Mouse (Mus musculus) embryonic facial prominence, embryonic 14.5 days (tissue): ENCODE results near the gene Galm. TPM values are rescaled to one million over a fixed set of nuclear protein-coding genes. Genes with fewer than 3 reads are reported as not detected.

Source experiments
- ATAC-seq: fragments of 200-750 bp; cut with Nextera tagmentation; 2 replicates; pipeline ENCODE4 v1.8.0; 2017; ENCODE audit warnings: low read depth, moderate number of reproducible peaks, moderate TSS enrichment
- DNase-seq: peaks from one replicate; pipeline ENCODE4 v3.0.0-alpha.2; 2015; ENCODE audit warnings: low spot score
- H3K27ac ChIP-seq: fragments of 300-500 bp; sonication (generic); replicated peaks from 2 replicates; pipeline ENCODE4 v1.5.1; 2014; ENCODE audit warnings: low read depth, mild to moderate bottlenecking, low read length, moderate library complexity
- H3K27me3 ChIP-seq: fragments of 300-500 bp; sonication (generic); replicated peaks from 2 replicates; pipeline ENCODE4 v1.6.1; 2014; ENCODE audit warnings: low read length; ENCODE audit not compliant: control insufficient read depth, insufficient read depth
- H3K36me3 ChIP-seq: fragments of 300-500 bp; sonication (generic); 2 replicates; pipeline ENCODE4 v1.6.1; 2014; ENCODE audit warnings: low read length, mixed read lengths; ENCODE audit not compliant: control insufficient read depth, insufficient read depth
- H3K4me1 ChIP-seq: fragments of 300-500 bp; sonication (generic); 2 replicates; pipeline ENCODE4 v1.6.1; 2014; ENCODE audit warnings: antibody characterized with exemption, low read length; ENCODE audit not compliant: control insufficient read depth, insufficient read depth
- H3K4me2 ChIP-seq: fragments of 300-500 bp; sonication (generic); 2 replicates; pipeline ENCODE4 v1.6.1; 2014; ENCODE audit warnings: low read depth, mild to moderate bottlenecking, low read length, moderate library complexity, mixed read lengths
- H3K4me3 ChIP-seq: fragments of 300-500 bp; sonication (generic); 2 replicates; pipeline ENCODE4 v1.5.1; 2014; ENCODE audit warnings: low read depth, mild to moderate bottlenecking, low read length
- H3K9ac ChIP-seq: fragments of 300-500 bp; sonication (generic); 2 replicates; pipeline ENCODE4 v1.6.1; 2014; ENCODE audit warnings: low read depth, mild to moderate bottlenecking, low read length, moderate library complexity, mixed read lengths
- H3K9me3 ChIP-seq: fragments of 300-500 bp; sonication (generic); 2 replicates; pipeline ENCODE4 v1.6.1; 2016; ENCODE audit warnings: low read length; ENCODE audit not compliant: control insufficient read depth
- WGBS: fragments of 180-500 bp; shearing (Covaris S2); extraction: QIAGEN DNeasy Blood & Tissue Kit; methylation state at CpG from one replicate; pipeline ENCODE4 v1.1.7; 2014; 5-methylcytosine and 5-hydroxymethylcytosine counted together
- polyA plus RNA-seq: library from polyadenylated mRNA; unstranded; fragments of >200 nt; fragmentation: Nextera tagmentation; extraction: Ambion mirVana; gene quantifications from 2 replicates; pipeline ENCODE4 v1.2.1, GENCODE M21; 2014

Galm gene
- polyA plus RNA-seq, 1 experiment from 2014 or later = 25.8 TPM

GRCm38 (mm10) chr17:80148995-80149388 lies 21.7 kb downstream of the Galm start:
- 89% methylated on average over 6 of the region's 6 CpGs for WGBS

GRCm38 (mm10) chr17:80151353-80151752 lies 24.1 kb downstream of the Galm start:
- Histone ChIP-seq H3K9me3 (no peaks in the 10 kb centered on the region), H3K27me3 (no peaks in the 10 kb centered on the region), H3K4me1 (no peaks in the 10 kb centered on the region), H3K4me3 (no peak overlapping the region), H3K4me2 (no peak overlapping the region), H3K27ac (no peak overlapping the region), H3K9ac (no peak overlapping the region), H3K36me3 (no peaks in the 10 kb centered on the region)
- peak; percentile 72 for DNase-seq
- WGBS = 25% methylated on average over 5 of the region's 5 CpGs
- ATAC-seq = peak; percentile 94

More at GRCm38 (mm10) chr17:80148995-80149388, 21.7 kb downstream of the Galm start:
- Histone ChIP-seq H3K4me2 (no peak overlapping the region), H3K27ac (no peak overlapping the region), H3K9me3 (no peaks in the 10 kb centered on the region), H3K9ac (no peak overlapping the region), H3K27me3 (no peaks in the 10 kb centered on the region), H3K36me3 (no peaks in the 10 kb centered on the region), H3K4me1 (no peaks in the 10 kb centered on the region), H3K4me3 (no peak overlapping the region)
- DNase-seq (no peak), ATAC-seq (no peak)

- Histone ChIP-seq H3K36me3 (no peaks in the 10 kb centered on the region), H3K9me3 (no peaks in the 10 kb centered on the region), H3K4me1 (no peaks in the 10 kb centered on the region), H3K27ac (no peak overlapping the region), H3K27me3 (no peaks in the 10 kb centered on the region), H3K4me3 (no peak overlapping the region), H3K4me2 (no peak overlapping the region), H3K9ac (no peak overlapping the region)
- no peak for ATAC-seq
- WGBS = 68% methylated on average over 12 of the region's 12 CpGs
- DNase-seq = no peak
Observed at GRCm38 (mm10) chr17:80152767-80153630, 25.7 kb downstream of the Galm start.

DNA sequence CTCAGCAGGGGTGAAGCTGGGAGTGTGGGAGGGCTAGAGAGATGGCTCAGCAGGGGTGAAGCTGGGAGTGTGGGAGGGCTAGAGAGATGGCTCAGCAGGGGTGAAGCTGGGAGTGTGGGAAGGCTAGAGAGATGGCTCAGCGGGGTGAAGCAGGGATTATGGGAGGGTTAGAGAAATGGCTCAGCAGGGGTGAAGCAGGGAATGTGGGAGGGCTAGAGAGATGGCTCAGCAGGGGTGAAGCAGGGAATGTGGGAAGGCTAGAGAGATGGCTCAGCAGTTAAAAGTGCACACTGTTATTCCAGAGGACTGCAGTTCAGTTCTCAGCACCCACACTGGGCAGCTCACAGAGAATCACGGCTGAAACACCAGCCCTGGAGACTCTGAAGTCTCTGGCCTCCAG lies 26.4 kb downstream of the Galm start:
- no peaks in the 10 kb centered on the region for H3K4me1 ChIP-seq
- no peaks in the 10 kb centered on the region for H3K36me3 ChIP-seq
- 53% methylated on average over 2 of the region's 2 CpGs for WGBS
- ATAC-seq (no peak), DNase-seq (no peak)
- H3K9me3 ChIP-seq = no peaks in the 10 kb centered on the region
- H3K27me3 ChIP-seq = no peaks in the 10 kb centered on the region
- no peak overlapping the region for H3K4me2 ChIP-seq
- H3K9ac ChIP-seq = no peak overlapping the region
- no peak overlapping the region for H3K4me3 ChIP-seq
- no peak overlapping the region for H3K27ac ChIP-seq

GRCm38 (mm10) chr17:80156905-80157304 lies 29.6 kb downstream of the Galm start:
- ATAC-seq = no peak
- Histone ChIP-seq H3K27ac (no peak overlapping the region), H3K4me1 (no peaks in the 10 kb centered on the region), H3K36me3 (no peaks in the 10 kb centered on the region), H3K27me3 (no peaks in the 10 kb centered on the region), H3K4me3 (no peak overlapping the region), H3K9me3 (no peaks in the 10 kb centered on the region), H3K4me2 (no peak overlapping the region), H3K9ac (no peak overlapping the region)
- no peak for DNase-seq
- WGBS = 94% methylated on average over 8 of the region's 8 CpGs

DNA sequence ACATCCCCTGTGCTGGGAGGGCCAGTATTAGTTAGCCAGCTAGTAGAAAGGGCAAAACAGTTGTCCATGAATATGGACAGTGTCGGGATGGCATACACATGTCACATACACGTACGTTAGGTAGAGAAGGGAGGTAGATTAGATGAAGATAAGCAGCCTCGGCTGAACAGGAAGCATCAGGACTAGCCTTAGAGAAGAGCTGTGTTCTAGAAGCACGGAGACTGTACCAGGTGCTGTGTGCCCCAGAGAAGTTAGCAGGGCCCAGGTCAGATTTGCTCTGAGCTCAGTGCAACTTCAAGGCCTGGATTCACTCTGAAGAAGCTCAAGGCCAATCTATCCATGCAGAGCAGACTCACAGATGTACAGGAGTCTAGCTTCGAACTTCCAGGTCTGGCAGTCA lies 30.2 kb downstream of the Galm start:
- Histone ChIP-seq H3K27me3 (no peaks in the 10 kb centered on the region), H3K4me3 (no peak overlapping the region), H3K36me3 (no peaks in the 10 kb centered on the region), H3K4me1 (no peaks in the 10 kb centered on the region), H3K4me2 (no peak overlapping the region), H3K27ac (no peak overlapping the region), H3K9ac (no peak overlapping the region), H3K9me3 (no peaks in the 10 kb centered on the region)
- no peak for DNase-seq
- ATAC-seq = no peak
- 93% methylated on average over 6 of the region's 6 CpGs for WGBS

DNA sequence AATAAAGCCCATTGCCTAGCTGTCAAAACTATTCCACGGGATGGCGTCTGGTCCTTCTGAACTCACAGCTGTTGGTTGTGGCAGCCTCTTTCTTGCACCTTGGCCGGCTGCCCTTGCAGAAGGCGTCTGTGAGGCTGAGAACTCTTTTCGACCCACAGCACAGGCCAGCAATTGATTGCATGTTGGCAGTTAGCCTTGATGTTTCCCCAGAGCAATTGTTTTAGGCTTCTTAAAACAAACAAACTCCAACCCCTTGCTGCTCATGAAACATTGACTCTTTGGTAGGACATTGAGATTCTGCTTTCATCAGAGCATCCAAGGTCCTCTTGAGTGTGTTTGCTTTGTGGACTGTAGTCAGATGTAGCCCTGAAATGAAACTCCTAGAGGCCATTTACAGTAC lies 33.2 kb downstream of the Galm start:
- no peak overlapping the region for H3K4me3 ChIP-seq
- no peaks in the 10 kb centered on the region for H3K9me3 ChIP-seq
- no peaks in the 10 kb centered on the region for H3K27me3 ChIP-seq
- no peak overlapping the region for H3K9ac ChIP-seq
- DNase-seq = peak; percentile 84
- no peak for ATAC-seq
- H3K36me3 ChIP-seq = no peaks in the 10 kb centered on the region
- no peak overlapping the region for H3K4me2 ChIP-seq
- WGBS = 36% methylated on average over 5 of the region's 5 CpGs
- no peak overlapping the region for H3K27ac ChIP-seq
- no peaks in the 10 kb centered on the region for H3K4me1 ChIP-seq

- no peak overlapping the region for H3K4me3 ChIP-seq
- no peak for DNase-seq
- H3K9me3 ChIP-seq = no peaks in the 10 kb centered on the region
- no peak overlapping the region for H3K27ac ChIP-seq
- no peak for ATAC-seq
- H3K9ac ChIP-seq = no peak overlapping the region
- H3K27me3 ChIP-seq = no peaks in the 10 kb centered on the region
- 83% methylated on average over 8 of the region's 8 CpGs for WGBS
- H3K36me3 ChIP-seq = no peaks in the 10 kb centered on the region
- no peak overlapping the region for H3K4me2 ChIP-seq
- peaks cover 17% of the 10 kb centered on the region for H3K4me1 ChIP-seq
Observed at GRCm38 (mm10) chr17:80163991-80164390, 36.7 kb downstream of the Galm start.

GRCm38 (mm10) chr17:80165741-80166140 lies 38.5 kb downstream of the Galm start:
- no peak overlapping the region for H3K4me2 ChIP-seq
- no peak overlapping the region for H3K4me3 ChIP-seq
- H3K9me3 ChIP-seq = no peaks in the 10 kb centered on the region
- no peaks in the 10 kb centered on the region for H3K27me3 ChIP-seq
- H3K4me1 ChIP-seq = peaks cover 17% of the 10 kb centered on the region
- WGBS = 50% methylated on average over 6 of the region's 6 CpGs
- H3K27ac ChIP-seq = peak overlapping the region; percentile 8; the same call in 1 of the 2 replicates
- DNase-seq (peak; percentile 77), ATAC-seq (no peak)
- H3K9ac ChIP-seq = no peak overlapping the region
- H3K36me3 ChIP-seq = no peaks in the 10 kb centered on the region
